Mouse (Mus musculus) limb, embryonic 13.5 days (tissue): ENCODE data around the gene Gramd2. TPM values are rescaled to one million over a fixed set of nuclear protein-coding genes. Genes with fewer than 3 reads are reported as not detected.
"Not testable (repeated sequence)": the region's sequence is repeated elsewhere in the genome, so short reads cannot be mapped to it uniquely, and the experiment has no call there.

Experiments
- ATAC-seq: fragments of 200-750 bp; cut with Nextera tagmentation; 2 replicates; pipeline ENCODE4 v1.8.0; 2017; ENCODE audit warnings: low read depth, moderate number of reproducible peaks, moderate TSS enrichment; ENCODE audit not compliant: low FRiP score
- H3K27ac ChIP-seq: fragments of 300-500 bp; sonication (generic); 2 replicates; pipeline ENCODE4 v1.5.1; 2015; ENCODE audit warnings: inconsistent platforms, mild to moderate bottlenecking, moderate library complexity
- H3K27me3 ChIP-seq: fragments of 300-500 bp; sonication (generic); 2 replicates; pipeline ENCODE4 v1.6.1; 2015; ENCODE audit warnings: mild to moderate bottlenecking, inconsistent platforms
- H3K36me3 ChIP-seq: fragments of 300-500 bp; sonication (generic); 2 replicates; pipeline ENCODE4 v1.6.1; 2015; ENCODE audit warnings: inconsistent platforms, mild to moderate bottlenecking, moderate library complexity
- H3K4me1 ChIP-seq: fragments of 300-500 bp; sonication (generic); 2 replicates; pipeline ENCODE4 v1.6.1; 2015; ENCODE audit warnings: inconsistent platforms
- H3K4me2 ChIP-seq: fragments of 300-500 bp; sonication (generic); replicated peaks from 2 replicates; pipeline ENCODE4 v1.6.1; 2015; ENCODE audit warnings: inconsistent platforms, mild to moderate bottlenecking, moderate library complexity
- H3K4me3 ChIP-seq: fragments of 300-500 bp; sonication (generic); 2 replicates; pipeline ENCODE4 v1.5.1; 2015; ENCODE audit warnings: moderate library complexity, mild to moderate bottlenecking, inconsistent platforms
- H3K9ac ChIP-seq: fragments of 300-500 bp; sonication (generic); 2 replicates; pipeline ENCODE4 v1.6.1; 2015; ENCODE audit warnings: mild to moderate bottlenecking, inconsistent platforms
- H3K9me3 ChIP-seq: fragments of 300-500 bp; sonication (generic); 2 replicates; pipeline ENCODE4 v1.6.1; 2016; ENCODE audit warnings: inconsistent platforms
- WGBS: fragments of 180-500 bp; shearing (Covaris S2); methylation state at CpG from one replicate; pipeline ENCODE4 v1.1.7; 2015; 5-methylcytosine and 5-hydroxymethylcytosine counted together
- polyA plus RNA-seq: library from polyadenylated mRNA; unstranded; fragments of >200 nt; fragmentation: Nextera tagmentation; extraction: Ambion mirVana; gene quantifications from 2 replicates; pipeline ENCODE4 v1.2.1, GENCODE M21; 2015

Gene Gramd2
- polyA plus RNA-seq, 1 experiment from 2014 or later, result 1.0 TPM

- H3K27me3 ChIP-seq, H3K4me1 ChIP-seq, H3K4me2 ChIP-seq, H3K4me3 ChIP-seq, H3K9me3 ChIP-seq, H3K36me3 ChIP-seq, H3K27ac ChIP-seq, H3K9ac ChIP-seq, ATAC-seq: not testable (repeated sequence)
- WGBS, result 92% methylated on average over 3 of the region's 3 CpGs
Measured at GRCm38 (mm10) chr9:59757016-59757415, 77.1 kb downstream of the Gramd2 start.

GRCm38 (mm10) chr9:59760515-59760914 lies 80.6 kb downstream of the Gramd2 start:
- 78% methylated on average over 3 of the region's 3 CpGs for WGBS
- H3K9ac ChIP-seq, result no peak overlapping the region
- H3K4me2 ChIP-seq, result no peak overlapping the region
- no peak for ATAC-seq
- no peak overlapping the region for H3K27ac ChIP-seq
- no peaks in the 10 kb centered on the region for H3K4me1 ChIP-seq
- no peaks in the 10 kb centered on the region for H3K27me3 ChIP-seq
- H3K36me3 ChIP-seq, result no peaks in the 10 kb centered on the region
- H3K9me3 ChIP-seq, result no peaks in the 10 kb centered on the region
- H3K4me3 ChIP-seq, result no peak overlapping the region

GRCm38 (mm10) chr9:59766966-59767461 lies 87.1 kb downstream of the Gramd2 start:
- H3K4me2 ChIP-seq, H3K27ac ChIP-seq, H3K4me3 ChIP-seq, H3K9me3 ChIP-seq, H3K27me3 ChIP-seq, H3K36me3 ChIP-seq, H3K9ac ChIP-seq, ATAC-seq, H3K4me1 ChIP-seq: not testable (repeated sequence)
- 86% methylated on average over 12 of the region's 13 CpGs for WGBS

Other genes with a start within 250 kb of the Gramd2 start
- gene Arih1, start 193.5 kb upstream of the Gramd2 start, polyA plus RNA-seq, result 19.0 and 19.2 TPM in 2 replicates
- gene Hexa, start 140.6 kb upstream of the Gramd2 start, polyA plus RNA-seq, result 73.2 and 76.8 TPM in 2 replicates
- 0.18 and 0.29 TPM in 2 replicates for gene Tmem202, start 140.3 kb upstream of the Gramd2 start, polyA plus RNA-seq
- gene Celf6, start 102.2 kb upstream of the Gramd2 start, polyA plus RNA-seq, result 0.08 and 0.36 TPM in 2 replicates
- gene Parp6, start 62.9 kb upstream of the Gramd2 start, polyA plus RNA-seq, result 31.5 TPM in 2 replicates
- gene Pkm, start 23.8 kb upstream of the Gramd2 start, polyA plus RNA-seq, result 1,325 and 1,327 TPM in 2 replicates
- 8.8 and 11.1 TPM in 2 replicates for gene Senp8, start 70.6 kb downstream of the Gramd2 start, polyA plus RNA-seq
- gene Myo9a, start 70.8 kb downstream of the Gramd2 start, polyA plus RNA-seq, result 16.8 and 17.5 TPM in 2 replicates